Mouse (Mus musculus): ENCODE measurements at regions not wholly inside any gene's neighbourhood (a gene's known extent, or its start where the extent isn't known, plus 50 kb on each side); places are given as distances from the start of the nearest gene placed in this dataset.

DNA sequence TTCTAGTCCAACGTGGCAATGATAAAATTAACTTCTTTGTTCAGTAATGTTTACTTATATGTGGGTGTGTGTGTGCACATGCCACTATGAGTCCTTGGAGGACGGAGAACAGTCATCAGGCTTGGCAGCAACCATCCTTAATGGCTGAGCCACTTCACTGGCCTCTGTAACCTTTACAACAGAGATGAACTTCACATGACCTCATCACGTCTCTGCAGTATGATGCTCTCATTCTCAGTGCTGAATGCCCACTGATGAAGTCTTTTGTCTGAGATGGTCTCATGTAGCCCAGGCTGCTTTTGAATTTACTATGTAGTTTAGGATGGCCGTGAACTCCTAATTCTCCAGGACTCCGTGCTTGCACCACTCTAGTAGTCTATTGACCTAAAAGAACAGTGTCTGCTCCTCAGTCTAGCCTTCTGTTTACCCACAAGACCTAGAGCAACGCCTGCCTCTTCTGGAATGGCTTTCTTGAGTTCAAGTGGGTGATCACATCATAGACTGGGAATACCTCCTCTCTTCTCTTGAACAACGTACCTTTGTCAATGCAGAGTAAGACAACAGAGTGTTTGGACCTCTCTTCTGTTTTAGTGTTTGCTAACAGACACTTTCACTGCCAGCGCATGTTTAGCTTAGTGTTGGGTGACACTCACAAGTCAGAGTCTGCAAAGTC, 308.8 kb downstream of the 1810013L24Rik start:
- no peak for DNase-seq (ENCODE audit: low spot score)

DNA sequence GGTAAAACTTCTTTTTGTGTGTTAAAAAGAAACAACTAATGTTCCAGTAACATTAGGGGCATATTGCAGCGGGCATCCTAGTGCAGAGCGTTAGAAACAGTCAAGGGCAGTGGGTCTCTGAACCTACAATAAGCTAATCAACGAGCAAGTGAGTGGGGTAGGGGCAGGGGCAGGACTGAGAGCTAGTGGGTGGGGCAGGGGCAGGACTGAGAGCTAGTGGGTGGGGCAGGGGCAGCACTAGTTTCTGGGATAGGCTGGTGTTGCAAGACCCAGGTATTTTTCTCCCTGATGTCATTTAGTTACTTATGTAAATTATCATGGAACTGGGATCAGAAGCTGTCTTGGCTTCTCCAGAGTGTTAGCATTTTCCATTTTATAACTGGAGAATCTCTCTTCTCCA, 309.5 kb downstream of the 1810013L24Rik start:
- no peaks in the 10 kb centered on the region for H3K36me3 ChIP-seq (ENCODE audit: insufficient read depth, low read length)
- H3K9ac ChIP-seq (replicated peaks; ENCODE audit: low read length, poor library complexity, severe bottlenecking): no peak overlapping the region
- no peak for ATAC-seq (ENCODE audit: low FRiP score)
- no peak overlapping the region for H3K27ac ChIP-seq (ENCODE audit: low read depth, low read length)
- no peaks in the 10 kb centered on the region for H3K27me3 ChIP-seq (ENCODE audit: insufficient read depth, low read length)
- H3K4me2 ChIP-seq (ENCODE audit: low read depth, low read length, poor library complexity, severe bottlenecking): no peak overlapping the region
- H3K9me3 ChIP-seq (ENCODE audit: low read length): no peaks in the 10 kb centered on the region
- TF ChIP-seq CTCF (IDR thresholded peaks at IDR 0.05): no peak
- H3K4me1 ChIP-seq (ENCODE audit: insufficient read depth, low read length): no peaks in the 10 kb centered on the region
- H3K4me3 ChIP-seq (ENCODE audit: low read depth, low read length): no peak overlapping the region
- WGBS: 80% methylated on average over 3 of the region's 3 CpGs
- DNase-seq (ENCODE audit: low spot score): no peak

More for the DNA sequence above, 308.8 kb downstream of the 1810013L24Rik start:
- H3K4me1 ChIP-seq (ENCODE audit: insufficient read depth, low read length): no peaks in the 10 kb centered on the region
- no peak overlapping the region for H3K9ac ChIP-seq (replicated peaks; ENCODE audit: low read length, poor library complexity, severe bottlenecking)
- no peak overlapping the region for H3K4me3 ChIP-seq (ENCODE audit: low read depth, low read length)
- no peak overlapping the region for H3K27ac ChIP-seq (ENCODE audit: low read depth, low read length)
- no peaks in the 10 kb centered on the region for H3K27me3 ChIP-seq (ENCODE audit: insufficient read depth, low read length)
- WGBS: 86% methylated on average over 8 of the region's 8 CpGs
- no peak for TF ChIP-seq CTCF (IDR thresholded peaks at IDR 0.05)
- no peaks in the 10 kb centered on the region for H3K9me3 ChIP-seq (ENCODE audit: low read length)
- no peak for ATAC-seq (ENCODE audit: low FRiP score)
- no peak overlapping the region for H3K4me2 ChIP-seq (ENCODE audit: low read depth, low read length, poor library complexity, severe bottlenecking)
- H3K36me3 ChIP-seq (ENCODE audit: insufficient read depth, low read length): no peaks in the 10 kb centered on the region

- ATAC-seq (ENCODE audit: low FRiP score) (no peak), DNase-seq (ENCODE audit: low spot score) (no peak)
- Histone ChIP-seq H3K9ac (replicated peaks; ENCODE audit: low read length, poor library complexity, severe bottlenecking) (no peak overlapping the region), H3K27me3 (ENCODE audit: insufficient read depth, low read length) (no peaks in the 10 kb centered on the region), H3K36me3 (ENCODE audit: insufficient read depth, low read length) (no peaks in the 10 kb centered on the region), H3K4me2 (ENCODE audit: low read depth, low read length, poor library complexity, severe bottlenecking) (no peak overlapping the region), H3K4me3 (ENCODE audit: low read depth, low read length) (no peak overlapping the region), H3K9me3 (ENCODE audit: low read length) (no peaks in the 10 kb centered on the region), H3K4me1 (ENCODE audit: insufficient read depth, low read length) (no peaks in the 10 kb centered on the region), H3K27ac (ENCODE audit: low read depth, low read length) (no peak overlapping the region)
- 54% methylated on average over 8 of the region's 8 CpGs for WGBS
- TF ChIP-seq CTCF (IDR thresholded peaks at IDR 0.05): no peak
Measured at GRCm38 (mm10) chr16:9149209-9150135, 319.6 kb downstream of the 1810013L24Rik start.

- Histone ChIP-seq H3K27ac (ENCODE audit: low read depth, low read length) (no peak overlapping the region), H3K4me2 (ENCODE audit: low read depth, low read length, poor library complexity, severe bottlenecking) (no peak overlapping the region), H3K36me3 (ENCODE audit: insufficient read depth, low read length) (no peaks in the 10 kb centered on the region), H3K4me1 (ENCODE audit: insufficient read depth, low read length) (no peaks in the 10 kb centered on the region), H3K27me3 (ENCODE audit: insufficient read depth, low read length) (no peaks in the 10 kb centered on the region), H3K9ac (replicated peaks; ENCODE audit: low read length, poor library complexity, severe bottlenecking) (no peak overlapping the region), H3K9me3 (ENCODE audit: low read length) (no peaks in the 10 kb centered on the region), H3K4me3 (ENCODE audit: low read depth, low read length) (no peak overlapping the region)
- 71% methylated on average over 4 of the region's 4 CpGs for WGBS
- ATAC-seq (ENCODE audit: low FRiP score) (no peak), DNase-seq (ENCODE audit: low spot score) (no peak)
- no peak for TF ChIP-seq CTCF (IDR thresholded peaks at IDR 0.05)
Measured at GRCm38 (mm10) chr16:9151936-9152335, 322.0 kb downstream of the 1810013L24Rik start.

- H3K9ac ChIP-seq (replicated peaks; ENCODE audit: low read length, poor library complexity, severe bottlenecking): no peak overlapping the region
- no peak overlapping the region for H3K27ac ChIP-seq (ENCODE audit: low read depth, low read length)
- H3K27me3 ChIP-seq (ENCODE audit: insufficient read depth, low read length): no peaks in the 10 kb centered on the region
- no peak for TF ChIP-seq CTCF (IDR thresholded peaks at IDR 0.05)
- no peaks in the 10 kb centered on the region for H3K36me3 ChIP-seq (ENCODE audit: insufficient read depth, low read length)
- H3K4me2 ChIP-seq (ENCODE audit: low read depth, low read length, poor library complexity, severe bottlenecking): no peak overlapping the region
- WGBS: 91% methylated on average over 4 of the region's 4 CpGs
- no peaks in the 10 kb centered on the region for H3K9me3 ChIP-seq (ENCODE audit: low read length)
- no peak overlapping the region for H3K4me3 ChIP-seq (ENCODE audit: low read depth, low read length)
- DNase-seq (ENCODE audit: low spot score) (no peak), ATAC-seq (ENCODE audit: low FRiP score) (no peak)
- no peaks in the 10 kb centered on the region for H3K4me1 ChIP-seq (ENCODE audit: insufficient read depth, low read length)
Measured at GRCm38 (mm10) chr16:9153501-9153900, 323.6 kb downstream of the 1810013L24Rik start.

- Histone ChIP-seq H3K27ac (ENCODE audit: low read depth, low read length) (no peak overlapping the region), H3K9me3 (ENCODE audit: low read length) (no peaks in the 10 kb centered on the region), H3K27me3 (ENCODE audit: insufficient read depth, low read length) (no peaks in the 10 kb centered on the region), H3K36me3 (ENCODE audit: insufficient read depth, low read length) (no peaks in the 10 kb centered on the region), H3K4me2 (ENCODE audit: low read depth, low read length, poor library complexity, severe bottlenecking) (no peak overlapping the region), H3K4me1 (ENCODE audit: insufficient read depth, low read length) (no peaks in the 10 kb centered on the region), H3K9ac (replicated peaks; ENCODE audit: low read length, poor library complexity, severe bottlenecking) (no peak overlapping the region), H3K4me3 (ENCODE audit: low read depth, low read length) (no peak overlapping the region)
- ATAC-seq (ENCODE audit: low FRiP score) (no peak), DNase-seq (ENCODE audit: low spot score) (peak; percentile 36)
- 40% methylated on average over 8 of the region's 8 CpGs for WGBS
- TF ChIP-seq CTCF (IDR thresholded peaks at IDR 0.05): no peak
Measured at GRCm38 (mm10) chr16:9165763-9166310, 335.9 kb downstream of the 1810013L24Rik start.

All from midbrain, postnatal 0 days (tissue).